Mouse (Mus musculus) layer of hippocampus, adult 18-20 months (tissue): ENCODE data around the gene Bcl6b. TPM values are rescaled to one million over a fixed set of nuclear protein-coding genes. Genes with fewer than 3 reads are reported as not detected.
A peak's percentile ranks its signal among the peaks of the same experiment; 100 is the strongest.

Experiments
- DNase-seq, 2 experiments: peaks; one replicate each; pipeline ENCODE4 v3.0.0; 2022; ENCODE audit warnings: low spot score in 2 of 2
- total RNA-seq, 2 experiments: library from RNA; stranded (reverse); gene quantifications; 2 replicates each; pipeline ENCODE4 v1.2.3; 2021

Bcl6b gene
- total RNA-seq, 2 experiments from 2014 or later, result 0.92 to 1.1 TPM

DNA sequence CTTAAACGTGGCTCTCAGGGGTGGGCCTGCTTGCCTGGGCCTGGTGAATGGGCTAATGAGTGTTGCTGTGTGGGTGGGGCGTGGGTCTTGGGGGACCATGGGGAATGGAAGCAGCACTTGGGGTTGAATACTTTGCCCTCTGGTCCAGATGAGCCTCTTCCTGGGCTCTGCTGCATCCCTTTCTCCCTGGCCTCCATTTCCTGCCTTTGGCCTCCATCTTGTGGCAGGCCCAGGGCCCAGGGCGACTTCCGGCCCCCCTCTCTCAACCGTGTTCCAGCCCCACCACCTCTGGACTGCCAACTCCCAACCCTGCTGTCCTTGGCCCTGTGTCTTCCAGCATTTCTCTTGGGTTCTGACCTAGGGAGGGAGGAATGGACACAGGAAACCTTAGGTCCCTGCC lies 4.4 kb upstream of the Bcl6b start:
- DNase-seq, result no peak

DNA sequence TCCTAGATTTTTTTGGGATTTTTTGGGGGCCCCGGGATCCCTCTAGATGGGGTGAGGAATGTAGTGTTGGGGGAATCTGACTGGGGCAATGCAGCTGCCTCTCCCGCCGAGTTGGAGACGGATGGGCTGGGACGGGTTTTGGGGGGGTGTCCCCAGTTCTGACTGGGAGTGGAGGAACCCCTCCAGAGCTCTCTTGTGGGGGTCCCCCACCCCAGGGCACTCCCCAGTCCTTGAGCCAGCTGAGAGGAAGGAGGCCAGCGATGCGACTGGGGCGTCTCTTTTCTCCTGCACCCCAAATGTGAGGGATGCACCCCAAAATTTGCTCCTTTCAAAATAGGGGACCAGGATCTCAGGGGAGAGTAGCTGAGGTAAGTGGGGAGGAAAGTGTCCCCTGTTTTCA lies 3.4 kb upstream of the Bcl6b start:
- no peak for DNase-seq

DNA sequence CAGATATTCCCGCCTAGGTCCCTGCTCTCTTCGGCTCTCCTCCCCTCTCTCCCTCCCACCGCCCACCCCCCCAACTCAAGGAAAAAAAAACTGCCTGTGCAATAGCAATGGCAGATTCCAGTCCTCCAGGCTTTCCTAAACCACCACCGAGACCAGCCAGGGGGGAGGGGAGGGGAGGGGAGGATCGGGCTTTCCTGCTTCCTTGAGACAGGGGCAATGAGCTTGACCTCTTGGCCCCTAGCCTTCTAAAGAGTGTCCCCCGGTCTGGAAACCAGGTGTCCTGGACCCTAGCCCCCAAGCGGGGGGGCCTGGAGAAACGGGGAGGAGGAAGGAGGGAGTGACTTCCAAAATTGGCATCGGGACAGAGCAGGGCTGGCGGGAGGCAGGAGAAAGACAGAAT lies 2.9 kb upstream of the Bcl6b start:
- no peak for DNase-seq

DNA sequence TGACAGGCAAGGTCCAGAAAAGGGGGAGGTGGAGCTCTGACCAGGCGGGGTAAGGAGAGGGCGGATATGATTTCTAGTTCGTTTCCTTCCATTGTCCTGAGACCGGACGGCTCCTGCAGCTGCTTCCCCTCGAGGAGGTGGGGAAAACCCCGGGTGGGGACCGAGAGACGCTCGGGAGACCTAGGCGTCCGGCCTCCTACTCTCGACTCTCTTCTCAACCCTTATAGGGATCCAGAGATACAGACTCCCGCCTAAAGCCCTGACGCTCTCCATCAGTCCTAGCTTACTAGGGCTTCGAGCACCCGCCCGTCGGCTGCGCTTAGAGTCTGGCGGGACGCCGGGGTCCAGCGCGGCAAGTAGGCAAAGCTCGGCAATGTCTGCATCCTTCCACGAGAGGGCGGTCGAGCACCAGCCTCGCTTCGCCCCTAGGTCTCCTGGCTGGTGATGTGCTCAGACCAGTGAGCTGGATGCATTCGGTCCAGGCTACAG lies 685 bp upstream of the Bcl6b start:
- DNase-seq, result peak in 1 of 2 experiments; percentile 75

DNA sequence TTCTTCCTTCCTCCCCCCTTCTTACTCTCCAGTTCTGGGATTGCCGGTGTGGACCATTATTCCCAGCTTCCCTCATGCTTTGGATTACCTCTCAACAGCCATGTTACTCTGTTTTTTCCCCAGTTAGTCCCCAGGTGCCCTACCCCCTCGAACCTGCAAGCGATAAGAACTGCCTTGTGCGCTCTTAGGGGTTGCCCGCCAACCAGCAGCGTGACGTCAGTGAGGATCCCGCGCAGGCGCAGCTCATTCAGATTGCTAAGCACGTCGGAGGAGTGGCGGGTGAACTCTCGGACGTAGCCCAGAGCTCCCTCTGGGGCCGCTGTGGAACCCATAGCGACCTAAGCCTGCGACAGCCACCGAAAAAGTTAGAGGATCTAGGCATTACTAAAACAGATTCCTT lies 770 bp downstream of the Bcl6b start:
- DNase-seq, result peak in 1 of 2 experiments; percentile 77

DNA sequence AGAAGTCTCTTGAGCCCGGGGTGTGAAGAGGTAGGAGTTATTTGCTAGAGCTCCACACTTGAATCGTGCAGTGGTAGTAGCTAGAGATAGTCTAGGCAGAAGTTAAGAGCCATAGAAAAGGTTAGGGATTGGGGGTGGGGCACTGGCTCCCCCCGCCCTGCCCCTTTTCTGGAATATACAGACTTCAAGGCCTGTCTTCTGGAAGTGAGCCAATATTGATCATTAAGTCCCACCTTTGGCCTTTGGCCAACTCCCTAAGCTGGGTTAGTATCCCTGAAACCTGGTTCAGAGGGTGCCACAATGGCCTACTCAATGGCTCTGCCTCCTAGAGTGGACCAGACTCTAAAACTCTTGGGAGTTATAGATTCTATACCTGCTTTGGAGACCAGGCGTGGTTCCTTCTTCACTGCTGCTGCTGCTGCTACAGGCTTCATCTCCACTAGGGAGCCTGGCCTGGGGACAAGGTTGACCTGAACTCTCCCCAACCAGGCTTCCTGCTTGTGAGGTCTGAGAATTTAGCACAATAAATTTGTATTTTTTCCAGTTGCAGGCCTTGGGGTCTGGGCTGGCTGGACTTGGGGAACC lies 1.8 kb downstream of the Bcl6b start:
- DNase-seq, result no peak

DNA sequence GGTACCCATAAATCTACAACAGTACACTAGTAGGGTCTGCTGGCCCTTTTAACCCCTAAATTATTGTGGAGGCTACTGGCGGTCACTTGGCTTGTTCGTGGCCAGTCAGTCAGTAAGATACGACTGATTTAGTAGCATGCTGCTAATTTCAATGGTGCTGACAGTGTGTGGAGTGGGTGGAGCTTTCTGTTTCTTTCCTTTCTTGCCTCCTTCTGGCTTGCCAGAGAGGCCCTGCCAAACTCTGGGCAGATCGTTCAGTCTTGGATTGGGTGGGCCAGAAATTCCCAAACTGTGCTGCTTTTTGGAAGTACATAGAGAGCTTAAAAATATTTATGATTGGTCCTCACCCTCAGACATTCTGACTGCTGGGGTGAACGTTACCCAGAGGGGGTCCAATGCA lies 2.5 kb downstream of the Bcl6b start:
- DNase-seq, result no peak

DNA sequence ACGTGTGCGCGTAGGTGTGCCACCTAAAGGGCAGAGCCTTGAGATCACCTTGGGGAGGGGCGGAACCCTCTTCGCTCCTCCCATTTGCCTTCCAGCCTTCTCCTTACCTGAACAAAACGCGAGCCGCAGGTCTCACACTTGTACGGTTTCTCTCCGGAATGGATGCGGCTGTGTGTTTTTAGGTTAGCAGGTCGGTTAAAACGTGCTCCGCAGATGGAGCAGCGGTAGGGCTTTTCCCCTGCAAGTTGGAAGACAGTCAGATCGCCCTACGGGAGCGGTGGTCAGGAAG lies 3.1 kb downstream of the Bcl6b start:
- DNase-seq, result no peak

DNA sequence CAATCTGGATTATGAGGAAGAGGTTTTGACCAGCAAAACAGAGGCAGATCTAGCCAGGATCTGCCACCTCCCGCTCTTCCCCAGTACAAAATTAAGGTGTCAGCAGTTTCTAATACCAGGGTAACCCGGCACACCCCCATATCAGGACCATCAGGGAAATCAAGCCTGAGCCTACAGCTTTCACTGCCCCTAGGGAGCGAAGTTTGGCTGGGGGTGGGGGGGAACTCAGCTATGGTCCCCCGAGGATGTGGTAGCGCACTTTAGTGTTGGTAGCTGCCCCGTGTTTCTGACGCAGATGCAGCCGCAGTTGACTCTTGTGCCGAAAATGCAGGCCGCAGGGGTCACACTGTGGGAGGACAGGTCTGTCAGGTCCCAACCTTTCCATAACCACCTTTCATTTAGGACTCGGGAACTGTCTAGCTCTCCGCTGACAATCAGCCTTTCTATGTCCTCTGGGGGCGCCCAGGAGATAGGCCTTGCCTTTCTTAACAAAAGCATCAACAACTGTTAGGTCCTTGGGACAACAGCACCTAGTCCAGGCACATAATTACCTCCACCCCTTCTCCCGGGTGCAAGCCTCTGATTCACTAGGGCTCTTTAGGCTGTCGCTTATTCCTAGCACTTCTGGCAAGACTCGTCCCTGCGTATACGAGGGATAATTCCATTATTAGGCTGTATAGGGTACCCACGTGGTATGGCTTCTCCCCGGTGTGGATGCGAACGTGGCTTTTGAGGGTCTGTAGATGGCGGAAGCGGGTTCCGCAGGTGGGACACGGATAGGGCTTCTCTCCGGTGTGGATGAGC lies 3.6 kb downstream of the Bcl6b start:
- DNase-seq, result no peak

DNA sequence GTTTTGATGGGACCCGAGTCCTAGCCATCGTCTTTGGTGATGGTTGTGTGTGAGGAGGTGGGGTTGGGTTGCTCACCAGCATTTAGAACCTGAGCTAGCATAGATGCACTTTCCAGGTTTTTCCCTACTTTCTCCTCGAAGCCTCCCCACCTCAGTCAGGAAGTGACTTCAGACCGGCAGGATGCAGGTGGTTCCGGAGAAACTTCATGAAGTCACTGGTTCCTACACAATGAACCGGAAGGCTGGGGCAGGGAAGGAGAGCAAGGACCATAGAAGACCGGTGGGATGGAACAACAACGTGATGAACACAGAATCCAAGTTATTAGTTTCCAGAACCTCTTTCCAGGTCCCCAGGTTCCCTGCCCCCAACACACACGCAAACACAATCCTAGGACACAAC lies 5.9 kb downstream of the Bcl6b start:
- no peak for DNase-seq

DNA sequence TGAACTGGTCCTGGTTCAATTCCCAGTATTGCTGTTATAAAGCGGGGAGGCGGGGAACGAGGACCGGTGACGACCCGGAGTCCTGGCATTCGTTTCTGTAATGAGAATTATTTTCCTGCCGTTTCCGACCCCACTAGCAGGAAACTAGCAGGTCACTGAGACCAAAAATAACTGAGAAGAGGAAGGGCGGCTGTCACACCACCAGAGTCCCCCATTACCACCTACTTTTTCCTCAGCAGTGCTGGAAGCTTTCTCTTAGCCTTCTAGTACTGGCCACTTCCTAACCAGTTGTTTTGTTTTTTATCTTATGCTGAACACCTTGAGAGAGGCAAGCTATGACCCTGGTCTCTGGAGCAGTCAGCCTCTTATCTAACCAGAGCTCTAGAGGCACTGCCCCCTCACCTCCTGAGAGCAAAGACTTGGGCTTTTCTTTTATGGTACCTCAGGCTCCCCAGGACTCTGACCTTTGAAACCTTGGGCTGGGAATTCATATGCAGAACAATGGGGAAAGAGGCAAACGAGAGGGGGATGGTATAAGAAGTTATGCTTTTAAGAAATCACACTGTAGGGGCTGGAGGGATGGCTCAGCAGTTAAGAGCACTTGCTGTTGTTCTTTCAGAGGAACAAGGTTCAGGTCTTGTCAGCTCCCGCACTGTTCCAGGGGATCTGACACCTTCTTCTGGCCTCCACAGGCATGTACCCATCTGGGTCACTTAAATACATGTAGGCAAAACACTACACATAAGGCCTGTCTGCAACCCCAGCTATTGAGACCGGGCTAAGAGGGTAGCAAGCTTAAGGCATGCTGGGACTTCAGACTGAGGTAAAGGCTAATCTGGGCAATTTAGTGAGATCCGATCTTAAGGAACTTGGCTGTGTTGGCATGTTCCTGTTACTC lies 7.7 kb downstream of the Bcl6b start:
- DNase-seq, result no peak

DNA sequence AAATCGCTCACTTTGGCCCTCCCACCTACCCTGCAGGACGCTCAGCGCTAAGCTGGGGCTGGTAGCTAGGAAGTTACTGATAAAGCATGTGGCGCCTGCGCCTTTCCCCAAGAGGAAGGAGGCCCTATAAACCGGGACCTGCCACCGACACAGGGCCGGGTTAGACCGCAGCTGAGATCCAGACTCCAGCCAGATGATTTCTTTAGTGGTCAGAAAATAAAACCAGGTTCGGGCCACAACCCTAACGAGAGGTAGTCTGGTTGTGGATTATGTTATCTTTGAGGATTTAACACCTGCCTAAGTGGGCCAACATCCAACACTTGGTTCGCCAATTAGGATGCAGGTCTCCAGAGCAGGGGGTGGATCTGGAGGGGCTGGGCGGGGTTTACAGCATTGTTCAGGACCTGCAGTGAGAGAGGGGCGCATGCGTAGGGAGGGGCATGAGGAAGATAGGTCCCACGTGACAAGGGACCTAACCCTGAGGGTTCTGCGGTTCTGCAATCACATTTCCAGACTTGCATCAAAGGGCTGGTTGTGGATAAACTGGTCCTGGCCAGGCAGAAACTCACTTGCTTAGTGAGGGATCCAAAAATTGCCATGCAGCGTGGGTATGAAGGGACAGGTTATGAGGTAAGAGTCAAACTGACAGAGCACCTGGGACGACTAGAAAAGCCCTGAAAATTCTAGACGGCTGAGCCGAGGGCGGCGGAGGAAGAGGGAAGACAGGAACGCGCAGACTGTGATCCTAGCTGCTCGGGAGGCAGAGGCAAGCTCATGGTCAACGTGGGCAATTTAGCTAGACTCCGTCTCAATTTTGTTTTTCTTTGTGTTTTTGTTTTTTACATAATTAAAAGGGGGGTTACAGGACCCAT lies 8.6 kb downstream of the Bcl6b start, which contains the start of gene Slc16a13:
TSS of gene Slc16a13 (minus strand) at position 334 of the 872 bp plus-strand sequence.
- DNase-seq, result peak; percentile 93 to 97

DNA sequence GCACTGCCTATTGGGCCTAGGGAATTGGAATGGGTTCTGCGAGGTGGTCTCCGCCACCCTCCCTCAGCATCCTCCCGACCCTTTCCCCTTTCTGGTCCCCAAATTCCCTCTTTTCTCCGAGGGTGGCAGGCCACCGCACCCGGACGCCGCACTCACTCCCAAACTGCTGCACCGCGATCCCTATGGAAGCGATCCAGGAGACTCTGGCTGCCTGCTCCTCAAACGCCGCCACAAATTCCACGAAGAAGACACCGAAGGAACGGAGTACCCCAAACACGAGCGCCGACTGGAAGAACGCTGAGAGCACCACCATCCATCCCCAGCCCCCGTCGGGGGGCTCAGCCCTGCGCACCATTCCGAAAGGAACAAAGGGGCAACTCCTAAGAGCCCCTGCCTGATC lies 9.3 kb downstream of the Bcl6b start:
- DNase-seq, result no peak

DNA sequence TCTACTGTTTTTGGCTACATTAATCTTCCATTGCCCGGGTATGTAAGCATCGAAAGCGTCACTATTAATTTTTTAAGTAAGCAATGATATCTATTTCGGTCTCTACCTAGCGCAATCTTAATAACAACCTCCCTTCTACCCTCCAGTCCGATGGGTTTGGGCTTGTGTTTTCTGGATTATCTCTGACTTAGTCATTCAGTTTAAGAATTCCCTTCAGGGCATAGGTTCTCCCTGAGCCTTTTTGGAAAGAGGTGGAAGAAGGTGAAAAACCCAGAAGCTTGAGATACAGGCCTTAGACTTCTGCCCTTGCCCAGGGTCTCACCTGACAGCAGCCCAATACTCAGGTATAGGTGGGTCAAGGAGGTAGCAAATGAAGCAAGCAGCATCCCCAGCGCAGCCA lies 9.7 kb downstream of the Bcl6b start:
- DNase-seq, result no peak

DNA sequence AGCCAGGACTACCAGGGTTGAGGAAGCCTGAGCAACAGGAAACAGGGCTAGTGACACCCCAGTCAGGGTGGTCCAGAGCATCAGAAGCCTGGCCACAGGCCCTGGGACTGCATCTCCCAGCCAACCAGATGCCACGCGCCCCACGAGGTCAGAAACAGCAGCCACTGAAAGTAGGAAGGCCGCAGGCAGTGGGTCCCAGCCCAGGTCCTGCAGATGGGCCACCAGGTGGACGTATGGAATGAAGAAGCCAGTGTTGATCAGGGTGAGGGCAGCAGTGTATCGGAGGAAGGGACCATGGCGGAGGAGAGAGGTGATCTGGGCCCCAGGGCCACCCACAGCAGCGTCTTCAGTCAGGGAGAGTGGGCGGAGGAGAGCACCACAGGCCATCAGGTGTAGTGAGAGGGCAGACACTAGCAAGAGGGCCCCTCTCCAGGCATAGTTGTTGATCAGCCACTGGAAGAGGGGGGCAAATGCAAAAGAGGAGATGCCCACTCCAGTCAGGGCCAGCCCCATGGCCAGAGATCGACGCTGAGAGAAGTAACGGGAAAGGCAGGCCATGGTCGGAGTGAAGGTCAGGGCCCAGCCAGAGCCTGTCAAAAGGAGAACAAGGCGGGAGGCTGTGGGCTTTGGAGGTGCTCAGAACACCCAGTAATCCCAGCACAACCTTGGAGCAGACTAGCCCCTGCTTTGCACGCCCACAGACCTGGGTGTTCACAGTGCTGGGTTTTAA lies 10.7 kb downstream of the Bcl6b start:
- no peak for DNase-seq

DNA sequence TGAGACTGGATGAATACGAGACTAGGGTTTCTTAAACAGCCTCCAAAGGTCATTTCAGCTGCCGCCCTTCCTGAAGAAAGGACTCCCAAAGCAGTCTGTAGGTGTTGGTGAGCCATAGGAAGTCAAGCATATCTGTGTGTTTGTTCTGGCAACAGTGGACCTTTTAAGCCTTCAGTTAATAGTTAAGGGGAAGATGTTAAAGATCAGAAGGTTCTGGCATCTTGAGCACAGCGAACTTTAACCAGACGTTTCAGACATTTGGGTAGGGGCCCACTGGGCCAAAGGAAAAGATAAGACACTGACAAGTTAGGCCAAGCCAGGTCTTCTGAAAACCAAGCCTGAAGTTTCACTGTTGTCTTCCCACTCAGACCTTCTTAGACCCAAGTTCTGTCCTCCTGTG lies 11.6 kb downstream of the Bcl6b start:
- DNase-seq, result no peak

DNA sequence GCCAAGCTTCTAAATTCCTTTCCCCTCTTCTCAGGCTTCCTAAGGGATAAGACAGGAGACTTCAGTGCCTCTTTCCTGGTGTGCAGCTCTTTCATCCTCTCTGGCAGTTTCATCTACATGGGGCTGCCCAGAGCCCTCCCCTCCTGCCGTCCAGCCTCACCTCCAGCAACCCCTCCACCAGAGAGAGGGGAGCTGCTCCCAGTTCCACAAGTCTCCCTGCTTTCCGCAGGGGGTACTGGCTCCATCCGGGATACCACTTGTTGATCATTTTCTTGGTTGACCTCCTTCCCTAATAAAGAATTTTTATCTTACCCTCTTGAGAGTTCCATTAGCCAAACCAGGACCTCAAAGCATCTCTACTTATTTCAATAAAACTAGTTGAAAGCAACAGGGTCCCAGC lies 13.5 kb downstream of the Bcl6b start:
- no peak for DNase-seq

DNA sequence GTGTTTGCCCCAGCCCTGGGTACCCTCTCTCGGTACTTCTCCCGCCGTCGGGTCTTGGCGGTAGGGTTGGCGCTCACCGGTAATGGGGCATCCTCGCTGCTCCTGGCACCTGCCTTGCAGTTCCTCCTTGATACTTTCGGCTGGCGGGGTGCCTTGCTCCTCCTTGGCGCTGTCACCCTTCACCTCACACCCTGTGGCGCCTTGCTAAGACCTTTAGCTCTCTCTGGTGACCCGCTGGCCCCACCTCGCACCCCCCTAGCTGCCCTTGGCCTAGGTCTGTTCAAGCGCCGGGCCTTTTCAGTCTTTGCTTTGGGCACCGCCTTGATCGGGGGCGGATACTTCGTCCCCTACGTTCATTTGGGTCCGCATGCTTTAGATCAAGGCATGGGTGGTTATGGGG lies 14.3 kb downstream of the Bcl6b start:
- DNase-seq, result no peak

DNA sequence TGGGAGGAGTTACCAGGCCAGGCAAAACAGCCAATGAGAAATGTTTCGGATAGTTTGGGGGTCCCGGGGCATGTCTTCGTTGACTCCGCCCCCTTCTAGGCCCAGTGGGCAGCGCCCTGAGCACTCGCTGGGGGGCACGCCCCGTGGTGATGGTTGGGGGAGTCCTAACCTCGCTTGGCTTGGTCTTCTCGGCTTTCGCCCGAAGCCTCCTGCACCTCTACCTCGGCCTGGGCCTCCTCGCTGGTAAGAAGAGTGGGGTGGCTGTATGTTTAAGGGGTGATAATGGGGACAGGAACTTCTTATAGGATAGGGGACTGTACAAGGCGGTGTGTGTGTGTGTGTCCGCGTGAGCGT lies 14.8 kb downstream of the Bcl6b start:
- no peak for DNase-seq

DNA sequence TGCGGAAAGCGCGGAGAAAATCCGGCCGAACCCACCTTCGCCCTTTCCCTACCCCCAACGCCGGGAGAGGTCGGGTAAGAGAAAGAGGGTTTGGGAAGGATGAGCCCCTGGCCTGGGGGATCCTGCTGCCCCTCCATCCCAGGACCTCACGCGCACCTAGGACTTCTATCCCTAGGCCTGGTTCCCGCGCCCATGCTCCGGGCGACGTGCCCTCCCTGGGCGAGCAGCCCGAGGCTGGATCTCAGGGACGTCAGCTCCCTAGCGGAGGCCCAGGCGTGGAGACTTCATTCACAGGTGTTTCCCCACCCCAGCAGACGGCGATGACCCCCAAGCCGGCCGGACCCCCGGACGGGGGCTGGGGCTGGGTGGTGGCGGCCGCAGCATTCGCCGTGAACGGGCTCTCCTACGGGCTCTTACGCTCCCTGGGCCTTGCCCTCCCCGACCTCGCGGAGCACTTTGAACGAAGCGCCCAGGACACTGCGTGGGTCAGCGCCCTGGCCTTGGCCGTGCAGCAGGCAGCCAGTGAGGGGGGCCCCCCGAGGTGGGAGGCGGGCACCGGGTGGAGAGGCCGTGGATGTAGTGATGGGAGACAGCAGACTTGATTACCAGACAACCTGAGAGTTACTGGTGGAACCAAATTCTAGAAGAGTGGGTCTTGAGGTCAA lies 15.3 kb downstream of the Bcl6b start:
- DNase-seq, result no peak
